Mouse (Mus musculus) lung, postnatal 25 days (tissue): ENCODE results near the gene Kcnk10.

Source experiments
- DNase-seq: peaks from one replicate; pipeline ENCODE4 v3.0.0; 2022; ENCODE audit warnings: low spot score

The Kcnk10 gene

GRCm38 (mm10) chr12:98406598-98406997, 171.5 kb downstream of the Kcnk10 start:
- DNase-seq, result no peak

DNA sequence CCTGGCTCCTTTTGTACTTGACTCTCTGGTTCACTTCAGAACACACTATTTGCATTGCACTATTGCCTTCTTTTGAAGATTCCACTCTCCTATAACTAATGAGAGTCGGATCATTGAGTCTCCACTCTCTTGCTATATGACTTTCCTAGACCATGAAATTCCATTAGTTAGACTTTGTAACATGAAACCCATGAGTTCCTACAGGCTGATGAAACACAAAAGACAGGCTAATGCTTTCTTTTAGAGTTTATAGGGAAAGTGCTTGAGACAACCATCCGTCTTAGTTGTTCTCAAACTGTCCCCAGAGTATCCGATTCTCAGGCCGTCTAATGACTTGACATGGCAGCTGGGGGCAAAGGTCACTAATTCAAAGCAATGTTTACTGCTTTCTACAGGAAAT, 172.0 kb downstream of the Kcnk10 start:
- DNase-seq, result no peak

GRCm38 (mm10) chr12:98396586-98396985, 181.5 kb downstream of the Kcnk10 start:
- no peak for DNase-seq

DNA sequence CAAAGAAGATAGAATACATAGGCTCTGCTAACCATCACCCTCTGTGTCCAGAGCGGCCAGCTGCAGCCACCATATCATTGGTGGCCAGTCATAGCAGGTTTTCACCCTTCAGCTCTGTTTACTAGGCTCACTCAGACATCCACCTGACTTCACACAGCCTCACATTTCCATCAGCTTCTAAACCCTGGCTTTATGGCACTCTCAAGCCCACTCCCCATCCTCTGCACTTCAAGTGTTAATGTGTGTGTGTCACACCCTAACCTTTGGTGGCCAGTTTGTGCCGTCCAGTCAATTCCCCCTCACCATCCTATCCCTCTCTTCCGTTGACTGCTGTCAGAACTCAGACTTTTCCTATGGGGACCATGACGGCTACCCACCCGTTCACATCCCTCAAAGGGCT, 184.0 kb downstream of the Kcnk10 start:
- no peak for DNase-seq

DNA sequence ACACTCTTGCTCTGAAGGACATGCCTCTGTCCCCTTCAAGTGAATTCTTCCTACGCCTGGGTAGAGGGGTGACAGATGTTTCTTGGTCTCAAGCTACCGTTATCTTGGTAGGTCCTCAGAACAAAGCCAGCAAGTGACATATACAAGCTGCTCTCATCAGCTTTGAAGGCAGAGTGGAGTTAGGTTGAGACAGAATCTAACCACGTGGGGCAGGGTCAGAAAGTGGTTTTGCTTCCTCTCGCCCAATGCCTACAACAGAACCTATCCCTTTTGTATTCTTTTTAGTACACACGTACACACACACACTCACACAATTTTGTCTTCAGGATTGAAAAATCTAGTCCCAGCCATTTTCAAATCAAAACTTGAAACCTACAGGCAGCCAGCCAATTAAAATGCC, 186.8 kb downstream of the Kcnk10 start:
- DNase-seq, result no peak

GRCm38 (mm10) chr12:98389618-98390017, 188.5 kb downstream of the Kcnk10 start:
- no peak for DNase-seq
